In the genomic region with DNA sequence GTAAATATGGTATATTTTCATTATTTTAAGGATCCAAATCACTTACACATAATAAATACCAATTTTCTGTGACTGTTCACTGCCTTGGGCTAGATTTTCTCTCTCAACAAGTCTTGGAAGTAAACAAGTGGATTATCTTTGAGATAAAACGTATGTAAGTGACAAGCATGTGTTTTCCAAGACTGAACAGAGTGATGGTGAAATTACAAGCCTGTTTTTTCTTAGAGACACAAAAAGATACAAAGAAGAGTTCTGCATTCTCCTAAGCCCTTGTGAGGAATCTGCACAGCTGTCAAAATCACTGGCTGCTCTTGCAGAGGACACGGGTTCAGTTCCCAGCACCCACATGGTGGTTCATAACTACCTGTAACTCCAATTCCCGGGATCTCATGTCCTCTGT, we compare ENCODE assay signal across 36 mouse cellular contexts.
"Had no signal": no experiment of that assay in that cellular context is flagged by ENCODE, and none has a peak within 500 bp of the region (broad histone marks: within the 10 kb centered on the region; RNA-seq: fewer than 3 reads in every experiment).

No protein-coding gene starts in this region.

- H3K4me1 ChIP-seq: heart, embryonic 10.5 days; heart, embryonic 12.5 days; heart, embryonic 15.5 days; intestine, embryonic 15.5 days had no signal

- H3K9ac ChIP-seq: heart, embryonic 12.5 days; heart, embryonic 13.5 days; heart, embryonic 15.5 days; hindbrain, embryonic 12.5 days; hindbrain, embryonic 13.5 days; hindbrain, embryonic 14.5 days; hindbrain, embryonic 15.5 days; intestine, embryonic 15.5 days; kidney, embryonic 15.5 days had no signal

- H3K4me2 ChIP-seq: heart, embryonic 11.5 days; heart, embryonic 12.5 days; heart, embryonic 13.5 days; heart, embryonic 15.5 days; hindbrain, embryonic 12.5 days; hindbrain, embryonic 13.5 days; hindbrain, embryonic 14.5 days; hindbrain, embryonic 15.5 days; intestine, embryonic 15.5 days; kidney, embryonic 15.5 days had no signal

- H3K27me3 ChIP-seq: heart, embryonic 12.5 days; heart, embryonic 13.5 days; heart, embryonic 15.5 days; hindbrain, embryonic 12.5 days; hindbrain, embryonic 13.5 days; hindbrain, embryonic 15.5 days; intestine, embryonic 15.5 days; kidney, embryonic 15.5 days had no signal

- H3K36me3 ChIP-seq: heart, embryonic 10.5 days; heart, embryonic 12.5 days; heart, embryonic 13.5 days; heart, embryonic 15.5 days; hindbrain, embryonic 10.5 days; hindbrain, embryonic 12.5 days; intestine, embryonic 15.5 days; kidney, embryonic 15.5 days had no signal

- H3K9me3 ChIP-seq: heart, embryonic 10.5 days; heart, embryonic 12.5 days; heart, embryonic 13.5 days; heart, embryonic 15.5 days; hindbrain, embryonic 10.5 days; hindbrain, embryonic 12.5 days; hindbrain, embryonic 13.5 days; hindbrain, embryonic 15.5 days; intestine, embryonic 15.5 days; kidney, embryonic 15.5 days had no signal

- ATAC-seq: hindbrain, embryonic 16.5 days; hindbrain, postnatal 0 days; inflammation-experienced regulatory T-cells, adult 6 months; intestine, embryonic 15.5 days; intestine, embryonic 16.5 days; intestine, postnatal 0 days had no signal

- H3K27ac ChIP-seq: heart, adult 2 months; heart, embryonic 10.5 days; heart, embryonic 13.5 days; heart, embryonic 15.5 days; hindbrain, embryonic 10.5 days; hindbrain, embryonic 12.5 days; hindbrain, embryonic 13.5 days; hindbrain, embryonic 14.5 days; hindbrain, embryonic 15.5 days; hindbrain, postnatal 0 days; intestine, embryonic 15.5 days; kidney, embryonic 15.5 days; kidney, postnatal 0 days; layer of hippocampus, adult 2 months had no signal

- DNase-seq: heart, adult 18-20 months; heart, adult 2 months; heart, postnatal 10 days; heart, postnatal 14 days; heart, postnatal 36 days; heart, postnatal 4 days; kidney, adult 11 months; kidney, adult 18-20 months; kidney, adult 2 months; kidney, adult 8-10 months; kidney, adult 9 months; kidney, postnatal 10 days; kidney, postnatal 14 days; kidney, postnatal 25 days; kidney, postnatal 36 days; kidney, postnatal 4 days; layer of hippocampus, adult 9-11 months had no signal

- H3K4me3 ChIP-seq: heart, adult 2 months; heart, embryonic 10.5 days; heart, embryonic 12.5 days; heart, embryonic 13.5 days; heart, embryonic 15.5 days; hindbrain, embryonic 10.5 days; hindbrain, embryonic 12.5 days; hindbrain, embryonic 13.5 days; hindbrain, embryonic 15.5 days; intestine, embryonic 15.5 days; kidney, embryonic 15.5 days; layer of hippocampus, adult 2 months had no signal
